Mouse (Mus musculus) liver, embryonic 14.5 days (tissue): ENCODE results near the gene Krtap29-1.

Experiments
- CTCF ChIP-seq: IDR thresholded peaks from 2 replicates; pipeline ENCODE4 v1.5.1; 2016; ENCODE audit warnings: antibody characterized with exemption, low read depth, control low read depth
- EP300 ChIP-seq: IDR thresholded peaks from 2 replicates; pipeline ENCODE4 v1.6.1; 2016; ENCODE audit warnings: antibody characterized with exemption, low read depth

- TF ChIP-seq CTCF (no peak), EP300 (no peak)
Observed at GRCm38 (mm10) chr11:99989881-99990405, 11.1 kb upstream of the Krtap29-1 start.
